Mouse (Mus musculus) embryonic stem cell, embryonic (primary cell): ENCODE results near the gene Ppara.

ENCODE experiments used
- CTCF ChIA-PET, 4 experiments: fragments of 300-600 bp in 2 of 4; fragments of 350-600 bp in 2 of 4; sonication (Branson Sonifier 250); formaldehyde crosslinking; loops; one replicate each; lab custom pipeline; 2022; ENCODE audit warnings: inconsistent platforms in 2 of 4; lab: Charles Lee
- POLR2A ChIA-PET, 4 experiments: fragments of 300-600 bp in 2 of 4; fragments of 350-600 bp in 2 of 4; sonication (Branson Sonifier 250); formaldehyde crosslinking; loops; one replicate each; lab custom pipeline; 2022; ENCODE audit warnings: antibody characterized with exemption in 4 of 4, inconsistent platforms in 1 of 4; lab: Charles Lee

The Ppara gene

GRCm38 (mm10) chr15:85732604-85732968, 2.2 kb upstream of the Ppara start:
- POLR2A ChIA-PET = no interaction called here
- CTCF ChIA-PET = interaction anchor here in 1 of 4 experiments (0.5 kb wide), 1 partner anchor 78 kb away, joined by 3 read pairs; no protein-coding TSS in a partner anchor

GRCm38 (mm10) chr15:85733686-85734085, 1.1 kb upstream of the Ppara start:
- POLR2A ChIA-PET = no interaction called here
- CTCF ChIA-PET = no interaction called here

DNA sequence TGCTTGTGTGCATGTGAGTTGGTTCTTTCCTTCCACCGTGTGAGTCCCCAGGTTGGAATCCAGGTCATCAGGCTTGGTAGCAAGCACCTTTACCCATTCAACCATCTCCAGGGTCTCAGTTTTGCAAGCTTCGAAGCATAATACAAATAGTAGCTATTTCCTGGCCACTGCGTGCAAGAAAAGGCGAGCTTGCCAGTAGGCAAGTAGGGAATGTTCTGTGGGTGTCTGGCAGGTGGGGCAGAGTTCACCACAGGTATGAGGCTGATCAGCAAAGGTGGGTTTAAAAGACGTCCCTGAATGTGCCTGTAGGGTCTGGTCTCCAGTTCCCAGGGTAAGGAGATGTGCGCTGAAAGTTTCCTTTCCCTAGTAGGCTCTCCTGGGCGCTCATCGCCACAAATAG, 635 bp upstream of the Ppara start:
- CTCF ChIA-PET = interaction anchor here (0.8 to 1.6 kb wide), 4 partner anchors 8 to 135 kb away, joined by 3 to 7 read pairs (median 4); no protein-coding TSS in a partner anchor
- POLR2A ChIA-PET = interaction anchor here in 2 of 4 experiments (1.1 to 1.4 kb wide), 3 partner anchors 33 to 296 kb away, joined by 3 to 5 read pairs (median 5); partner anchors contain the start of gene Cdpf1 (in 1 of the 2)

- CTCF ChIA-PET = interaction anchor here (0.6 to 1.8 kb wide), 26 partner anchors 9 to 405 kb away, joined by 3 to 18 read pairs (median 4); partner anchors contain the start of genes Cdpf1 (in 2 of the 4) and Celsr1 (in 1 of the 4)
- POLR2A ChIA-PET = interaction anchor here in 3 of 4 experiments (0.5 to 1.4 kb wide), 14 partner anchors 34 to 433 kb away, joined by 3 to 12 read pairs (median 3); partner anchors contain the start of genes Cdpf1 (in 1 of the 3), Gtse1 (in 1 of the 3) and Trmu (in 1 of the 3)
Measured at GRCm38 (mm10) chr15:85735063-85735835, 466 bp downstream of the Ppara start.

DNA sequence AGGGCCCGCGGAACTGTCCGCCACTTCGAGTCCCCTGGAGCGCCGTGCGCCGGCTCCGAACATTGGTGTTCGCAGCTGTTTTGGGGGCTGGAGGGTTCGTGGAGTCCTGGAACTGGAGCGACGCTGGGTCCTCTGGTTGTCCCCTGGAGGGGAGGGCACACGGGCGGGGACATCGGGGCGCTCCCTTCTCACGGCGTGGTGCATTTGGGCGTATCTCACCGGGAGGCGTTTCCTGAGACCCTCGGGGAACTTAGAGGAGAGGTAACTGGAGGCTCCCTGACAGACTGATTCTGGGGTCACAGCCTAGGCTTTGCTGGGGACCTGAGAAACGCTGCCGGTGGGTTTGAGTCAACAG, 1.0 kb downstream of the Ppara start:
- ChIA-PET CTCF (interaction anchor here in 1 of 4 experiments (0.9 to 1.8 kb wide), 2 partner anchors 298 to 404 kb away, joined by 3 to 6 read pairs; partner anchors contain the start of gene Celsr1), POLR2A (no interaction called here)

GRCm38 (mm10) chr15:85736506-85736905, 1.7 kb downstream of the Ppara start:
- ChIA-PET CTCF (no interaction called here), POLR2A (no interaction called here)

- POLR2A ChIA-PET = no interaction called here
Measured at GRCm38 (mm10) chr15:85738416-85738815, 3.6 kb downstream of the Ppara start.

DNA sequence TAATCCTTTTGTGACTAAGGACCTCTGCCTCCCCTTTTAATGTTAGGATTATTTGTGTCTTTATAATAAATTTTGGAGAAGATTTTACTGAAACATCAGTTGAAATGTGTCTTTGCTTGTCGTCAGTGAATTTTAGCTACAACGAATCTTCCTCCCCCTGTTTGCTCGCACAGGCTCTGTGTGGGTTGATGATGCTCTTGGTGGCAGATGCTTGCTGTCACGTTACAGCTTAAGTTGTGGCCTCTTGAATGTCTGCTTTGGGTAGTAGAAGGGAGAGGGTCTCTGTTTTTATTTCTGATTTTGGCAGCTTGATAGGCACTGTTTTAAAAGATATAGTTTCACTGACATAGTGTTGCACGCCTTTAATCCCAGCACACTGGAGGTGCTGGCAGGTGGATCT, 4.2 kb downstream of the Ppara start:
- CTCF ChIA-PET = interaction anchor here in 1 of 4 experiments (0.6 to 0.8 kb wide), 2 partner anchors 25 to 128 kb away, joined by 3 read pairs; no protein-coding TSS in a partner anchor
- POLR2A ChIA-PET = interaction anchor here in 1 of 4 experiments (1.3 kb wide), 1 partner anchor 72 kb away, joined by 3 read pairs; the partner anchor contains the start of gene Cdpf1

More at GRCm38 (mm10) chr15:85738416-85738815, 3.6 kb downstream of the Ppara start:
- CTCF ChIA-PET = no interaction called here

GRCm38 (mm10) chr15:85742608-85743007, 7.8 kb downstream of the Ppara start:
- ChIA-PET POLR2A (no interaction called here), CTCF (no interaction called here)

DNA sequence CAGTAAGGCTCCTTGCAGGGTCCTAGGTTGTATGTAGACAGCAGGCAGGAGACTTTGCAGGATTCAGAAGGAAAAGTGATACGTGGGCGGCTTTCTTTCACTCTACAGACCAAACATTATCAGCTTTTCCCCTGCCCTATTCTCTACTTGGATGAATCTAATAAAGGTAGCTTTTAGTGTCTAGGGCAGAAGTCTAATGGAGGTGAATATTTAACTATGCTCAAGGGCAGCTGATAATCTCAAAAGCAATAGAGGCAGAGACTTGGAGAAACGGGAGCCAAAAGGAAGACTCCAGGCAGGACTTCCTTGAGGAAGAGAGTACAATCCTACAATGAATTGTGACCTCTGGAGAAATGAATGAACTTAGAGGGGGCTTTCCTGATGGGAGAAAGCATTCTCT, 9.2 kb downstream of the Ppara start:
- CTCF ChIA-PET = no interaction called here
- POLR2A ChIA-PET = interaction anchor here in 1 of 4 experiments (0.6 kb wide), 1 partner anchor 58 kb away, joined by 4 read pairs; no protein-coding TSS in a partner anchor

GRCm38 (mm10) chr15:85746178-85746577, 11.4 kb downstream of the Ppara start:
- ChIA-PET POLR2A (interaction anchor here in 1 of 4 experiments (0.5 kb wide), 1 partner anchor 167 kb away, joined by 3 read pairs; no protein-coding TSS in a partner anchor), CTCF (interaction anchor here in 2 of 4 experiments (0.6 kb wide), 2 partner anchors 34 to 448 kb away, joined by 3 to 4 read pairs; no protein-coding TSS in a partner anchor)

GRCm38 (mm10) chr15:85746671-85747070, 11.9 kb downstream of the Ppara start:
- ChIA-PET POLR2A (no interaction called here), CTCF (no interaction called here)

- CTCF ChIA-PET = interaction anchor here in 1 of 4 experiments (0.7 kb wide), 1 partner anchor 293 kb away, joined by 9 read pairs; no protein-coding TSS in a partner anchor
- POLR2A ChIA-PET = interaction anchor here in 2 of 4 experiments (0.6 to 0.7 kb wide), 2 partner anchors 63 to 199 kb away, joined by 4 read pairs; partner anchors contain the start of gene Cdpf1 (in 1 of the 2)
Measured at GRCm38 (mm10) chr15:85747951-85748350, 13.2 kb downstream of the Ppara start.

DNA sequence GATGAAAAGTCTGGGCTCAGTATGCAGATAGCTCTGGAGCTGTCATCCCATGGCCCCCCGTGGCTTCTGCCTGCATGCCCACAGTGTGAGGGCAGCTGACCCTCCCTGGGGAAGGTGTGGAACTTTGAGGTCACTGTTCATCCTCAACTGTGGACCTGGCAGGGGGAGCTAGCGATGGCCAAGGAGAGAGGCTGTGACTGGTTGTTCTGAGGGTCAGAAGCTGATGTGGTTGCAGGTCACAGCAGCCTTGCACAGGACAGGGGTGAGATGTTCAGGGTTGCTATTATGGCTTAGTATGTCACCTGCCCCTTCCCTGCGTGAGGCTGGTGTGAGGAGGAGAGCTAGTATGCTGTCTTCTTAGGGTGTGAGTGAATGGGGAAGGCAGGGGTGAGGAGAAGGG, 13.7 kb downstream of the Ppara start:
- CTCF ChIA-PET = interaction anchor here in 3 of 4 experiments (0.6 to 0.8 kb wide), 4 partner anchors 38 to 293 kb away, joined by 3 to 10 read pairs (median 6); no protein-coding TSS in a partner anchor
- POLR2A ChIA-PET = interaction anchor here in 2 of 4 experiments (0.6 kb wide), 3 partner anchors 23 to 361 kb away, joined by 3 to 4 read pairs (median 4); no protein-coding TSS in a partner anchor

DNA sequence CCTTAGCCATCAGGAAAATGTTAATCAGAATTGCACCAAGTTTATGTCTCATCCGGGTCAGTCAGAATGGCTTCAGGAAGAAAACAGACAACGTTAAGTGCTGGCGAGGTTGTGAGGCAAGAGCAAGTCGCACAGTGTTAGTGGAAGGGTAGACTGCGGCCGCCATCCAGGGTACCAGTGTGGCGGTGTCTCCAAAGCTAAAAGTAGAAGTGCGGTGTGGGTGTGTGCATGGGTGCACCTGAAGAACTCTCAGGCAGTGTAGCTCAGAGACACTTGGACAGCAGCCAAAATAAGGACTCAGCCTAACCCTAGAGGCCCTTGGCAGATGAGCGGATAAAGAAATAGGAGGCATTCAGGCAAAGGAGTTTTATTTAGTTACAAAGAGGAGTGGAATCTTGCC, 14.4 kb downstream of the Ppara start:
- POLR2A ChIA-PET = no interaction called here
- CTCF ChIA-PET = interaction anchor here in 1 of 4 experiments (0.8 kb wide), 1 partner anchor 135 kb away, joined by 3 read pairs; no protein-coding TSS in a partner anchor

- POLR2A ChIA-PET = no interaction called here
Measured at GRCm38 (mm10) chr15:85750115-85750514, 15.3 kb downstream of the Ppara start.

DNA sequence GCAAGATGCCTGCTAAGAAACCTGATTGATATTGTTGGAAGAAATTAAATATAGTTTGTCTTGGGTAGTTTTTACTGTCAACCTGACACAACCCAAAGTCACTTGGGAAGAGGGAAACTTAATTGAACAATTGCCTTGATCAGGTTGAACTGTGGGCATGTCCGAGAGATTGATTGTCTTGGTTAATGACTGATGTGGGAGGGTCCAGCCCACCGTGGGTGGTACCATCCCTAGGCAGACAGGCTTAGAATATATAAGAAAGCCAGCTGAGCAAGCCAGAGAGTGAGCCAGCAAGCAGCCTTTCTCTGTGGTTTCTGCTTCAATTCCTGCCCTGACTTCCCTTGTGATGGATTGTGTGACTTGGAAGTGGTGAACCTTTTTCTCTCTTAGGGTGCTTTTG, 17.9 kb downstream of the Ppara start:
- POLR2A ChIA-PET = no interaction called here
- CTCF ChIA-PET = interaction anchor here in 1 of 4 experiments (0.5 kb wide), 1 partner anchor 18 kb away, joined by 3 read pairs; no protein-coding TSS in a partner anchor

More at GRCm38 (mm10) chr15:85750115-85750514, 15.3 kb downstream of the Ppara start:
- CTCF ChIA-PET = no interaction called here

GRCm38 (mm10) chr15:85754033-85754650, 19.4 kb downstream of the Ppara start:
- ChIA-PET CTCF (interaction anchor here in 1 of 4 experiments (0.6 kb wide), 1 partner anchor 408 kb away, joined by 4 read pairs; no protein-coding TSS in a partner anchor), POLR2A (interaction anchor here in 3 of 4 experiments (0.6 to 1.1 kb wide), 5 partner anchors 9 to 1546 kb away, joined by 3 to 6 read pairs (median 3); partner anchors contain the start of gene Cdpf1 (in 1 of the 3))
